17 mouse cellular contexts compared by ENCODE assay signal in the genomic region with DNA sequence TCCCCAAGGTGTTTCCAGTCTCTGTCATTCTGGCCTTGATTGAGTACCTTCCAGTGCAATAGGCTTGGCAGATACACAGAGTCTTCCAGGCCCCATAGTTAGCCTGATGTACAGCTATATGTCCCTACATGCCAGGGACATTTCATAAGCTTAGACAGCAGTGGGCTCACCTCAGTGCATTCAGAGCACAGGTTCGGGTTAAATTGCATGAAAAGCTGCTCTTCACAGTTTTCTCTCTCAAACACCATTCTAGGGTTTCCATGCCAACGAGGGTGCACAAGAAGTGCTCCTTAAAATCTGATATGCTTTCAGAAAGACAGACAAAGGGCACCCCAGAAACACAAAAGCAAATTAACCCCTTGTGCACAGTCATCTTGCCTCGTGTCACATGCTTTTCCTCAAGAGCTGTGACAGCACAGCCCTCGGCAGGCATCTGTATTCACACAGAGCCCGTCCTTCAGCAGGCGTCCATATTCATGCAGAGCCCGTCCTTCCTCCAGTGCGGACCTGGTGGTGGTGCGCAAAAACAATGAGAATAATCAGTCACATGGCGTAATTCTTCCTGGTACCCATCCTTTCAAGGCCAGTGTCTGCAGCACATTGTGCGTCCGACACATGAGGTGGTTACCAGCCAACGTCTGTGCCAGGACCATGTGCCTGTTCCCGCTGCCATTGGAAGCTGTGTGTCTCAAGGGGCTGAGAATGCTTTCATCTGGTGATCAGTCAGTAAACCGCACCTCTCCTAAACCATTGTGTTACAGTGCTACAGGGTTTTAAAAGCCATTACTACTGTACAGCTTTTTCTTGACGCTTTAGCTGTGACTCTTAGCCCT. TPM values are rescaled to one million over a fixed set of nuclear protein-coding genes. Genes with fewer than 3 reads are reported as not detected.
DNase-seq lines count a peak whose midpoint lies in the region; ATAC-seq and TF ChIP-seq lines count a peak whose summit lies in the region.
"Had no signal": no experiment of that assay in that cellular context is flagged by ENCODE, and none has a peak within 500 bp of the region (broad histone marks: within the 10 kb centered on the region; RNA-seq: fewer than 3 reads in every experiment).

No protein-coding gene starts in this region.

- peak; percentile 73 for ATAC-seq in forebrain, postnatal 0 days
- ATAC-seq in midbrain, embryonic 13.5 days, result peak; percentile 81
- ATAC-seq: intestine, embryonic 15.5 days had no signal

- no peaks in the 10 kb centered on the region for H3K27me3 ChIP-seq in forebrain, postnatal 0 days (ENCODE audit: insufficient read depth, low read length)
- no peaks in the 10 kb centered on the region for H3K27me3 ChIP-seq in midbrain, embryonic 13.5 days
- H3K27me3 ChIP-seq: intestine, embryonic 15.5 days; liver, embryonic 13.5 days had no signal

- no peak overlapping the region for H3K4me2 ChIP-seq in forebrain, postnatal 0 days (ENCODE audit: low read depth)
- H3K4me2 ChIP-seq in midbrain, embryonic 13.5 days (replicated peaks), result 0 out of 2 replicates have a peak overlapping the region, but pooled peaks have one; percentile 7
- H3K4me2 ChIP-seq: intestine, embryonic 15.5 days; liver, embryonic 13.5 days had no signal

- peak; percentile 38 for DNase-seq in adrenal gland, postnatal 10 days
- DNase-seq in adrenal gland, adult 18-20 months (ENCODE audit: low spot score in 2 of 2), result no peak
- DNase-seq in R1 (ENCODE audit: low read depth, low spot score), result peak; percentile 10
- peak; percentile 47 for DNase-seq in forebrain, postnatal 0 days
- DNase-seq in kidney, postnatal 25 days, result no peak
- DNase-seq in kidney, adult 18-20 months, result no peak
- no peak for DNase-seq in gastrocnemius, postnatal 10 days
- DNase-seq: adrenal gland, postnatal 25 days; gastrocnemius, postnatal 36 days; liver, embryonic 13.5 days; lung, postnatal 14 days had no signal

- 33% methylated on average over 16 of the region's 16 CpGs for WGBS in forebrain, postnatal 0 days
- WGBS in midbrain, embryonic 13.5 days, result 36% methylated on average over 16 of the region's 16 CpGs

- peak overlapping the region; percentile 74 for H3K27ac ChIP-seq in forebrain, postnatal 0 days (ENCODE audit: low read depth, low read length)
- H3K27ac ChIP-seq in midbrain, embryonic 13.5 days, result peak overlapping the region; percentile 70
- H3K27ac ChIP-seq: intestine, embryonic 15.5 days; liver, embryonic 13.5 days had no signal

- H3K9me3 ChIP-seq in forebrain, postnatal 0 days (ENCODE audit: low read length), result no peaks in the 10 kb centered on the region
- no peaks in the 10 kb centered on the region for H3K9me3 ChIP-seq in midbrain, embryonic 13.5 days
- H3K9me3 ChIP-seq: intestine, embryonic 15.5 days; liver, embryonic 13.5 days had no signal

- no peak overlapping the region for H3K9ac ChIP-seq in forebrain, postnatal 0 days
- H3K9ac ChIP-seq in midbrain, embryonic 13.5 days (replicated peaks), result peak overlapping the region; percentile 51; the same call in 1 of the 2 replicates
- H3K9ac ChIP-seq: intestine, embryonic 15.5 days; liver, embryonic 13.5 days had no signal

- H3K4me1 ChIP-seq in forebrain, postnatal 0 days (ENCODE audit: insufficient read depth), result peaks cover 4% of the 10 kb centered on the region; the same call in 1 of the 2 replicates
- H3K4me1 ChIP-seq in midbrain, embryonic 13.5 days (replicated peaks), result peaks cover 19% of the 10 kb centered on the region
- H3K4me1 ChIP-seq: intestine, embryonic 15.5 days had no signal

- H3K4me3 ChIP-seq in forebrain, postnatal 0 days (ENCODE audit: low read depth, low read length), result no peak overlapping the region
- H3K4me3 ChIP-seq in midbrain, embryonic 13.5 days (replicated peaks), result no peak overlapping the region
- H3K4me3 ChIP-seq: intestine, embryonic 15.5 days; liver, embryonic 13.5 days had no signal

- no peak for TF ChIP-seq CTCF in forebrain, postnatal 0 days (IDR thresholded peaks at IDR 0.05; ENCODE audit: low read depth)

- peaks cover 52% of the 10 kb centered on the region for H3K36me3 ChIP-seq in forebrain, postnatal 0 days (ENCODE audit: insufficient read depth)
- peaks cover 61% of the 10 kb centered on the region for H3K36me3 ChIP-seq in midbrain, embryonic 13.5 days

RNA-seq across cellular contexts. Expression of a gene that starts 9.8 kb away (rescaled TPM):
- not detected for total RNA-seq in adrenal gland, postnatal 10 days (2021)
- under 1 TPM in 1 of 2 experiments, not detected in 1; 0.70 TPM for total RNA-seq in adrenal gland, adult 18-20 months (2021)
- not detected in 2 replicates for total RNA-seq in forebrain, postnatal 0 days (2014; rRNA removed)
- 1.4 and 1.6 TPM in 2 replicates for polyA plus RNA-seq in forebrain, postnatal 0 days (2015; fragmentation: Nextera tagmentation; extraction: Ambion mirVana)
- 0.34 and 0.40 TPM in 2 replicates for polyA plus RNA-seq in midbrain, embryonic 13.5 days (2015; fragmentation: Nextera tagmentation; extraction: Ambion mirVana)
- not detected for total RNA-seq in gastrocnemius, postnatal 10 days (2021)
- total RNA-seq: adrenal gland, postnatal 25 days; gastrocnemius, postnatal 36 days; left cerebral cortex, adult 8-10 months; monocyte, adult 5-6 weeks had no signal
- polyA plus RNA-seq: heart, embryonic 16.5 days; intestine, embryonic 15.5 days; large intestine, adult 2 months; liver, embryonic 13.5 days had no signal

Comparison
In these comparisons a context has a peak if more than half of its experiments do, and no peak if none do; other contexts are left out.
1. DNase-seq: peak in adrenal gland, postnatal 10 days (single experiment), R1 (single experiment) and forebrain, postnatal 0 days (single experiment); none in adrenal gland, adult 18-20 months (0 of 2), kidney, postnatal 25 days (0 of 2), kidney, adult 18-20 months (single experiment) and gastrocnemius, postnatal 10 days (single experiment).